Mouse (Mus musculus): ENCODE data around the gene Aldoart2.
"Not testable (repeated sequence)": the region's sequence is repeated elsewhere in the genome, so short reads cannot be mapped to it uniquely, and the experiment has no call there.

Aldoart2 gene

DNA sequence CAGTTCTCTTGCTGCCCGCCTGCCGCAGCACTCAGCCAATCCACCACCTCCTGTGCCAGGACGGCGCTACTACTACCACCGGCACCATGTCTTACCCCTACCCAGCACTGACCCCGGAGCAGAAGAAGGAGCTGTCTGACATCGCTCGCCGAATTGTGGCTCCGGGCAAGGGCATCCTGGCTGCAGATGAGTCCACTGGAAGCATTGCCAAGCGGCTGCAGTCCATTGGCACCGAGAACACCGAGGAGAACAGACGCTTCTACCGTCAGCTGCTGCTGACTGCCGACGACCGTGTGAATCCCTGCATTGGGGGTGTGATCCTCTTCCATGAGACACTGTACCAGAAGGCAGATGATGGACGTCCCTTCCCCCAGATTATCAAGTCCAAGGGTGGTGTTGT is at the start of gene Aldoart2:
TSS of gene Aldoart2 (plus strand) at position 34 of the 400 bp plus-strand sequence.
- no peak for DNase-seq (ENCODE audit: extremely low spot score)

DNA sequence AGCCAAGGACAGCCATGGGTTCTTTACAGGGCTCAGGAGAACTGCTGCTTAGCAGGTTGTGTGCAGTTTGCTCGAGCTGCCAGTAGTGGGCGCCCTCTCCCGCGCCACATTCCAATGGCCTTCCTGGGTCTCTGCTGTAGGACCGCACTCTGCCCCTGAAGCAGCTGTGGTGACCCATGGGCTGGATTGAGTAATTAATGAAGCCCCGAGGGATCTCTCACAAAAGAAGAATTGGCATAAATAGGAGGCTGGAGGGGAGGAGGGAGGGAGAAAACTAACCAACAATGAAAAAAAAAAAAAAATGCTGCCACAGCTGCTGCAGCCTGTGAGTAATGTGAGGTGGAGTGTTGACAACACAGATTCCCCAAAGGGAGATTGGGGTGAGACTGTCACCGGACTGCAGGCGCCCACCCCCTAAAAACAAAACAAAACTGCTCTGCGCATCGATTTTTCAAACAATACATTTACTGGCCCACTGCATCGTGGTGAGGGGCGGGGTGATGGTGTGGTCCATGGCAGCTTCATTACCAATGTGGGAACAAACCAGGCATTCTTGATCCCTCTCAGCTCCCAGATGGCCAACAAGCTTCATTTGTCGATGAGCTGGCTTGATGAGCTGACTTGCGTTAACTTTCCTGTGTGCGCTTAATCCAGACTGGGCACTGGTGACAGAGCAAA is 46.8 kb upstream of the Aldoart2 start:
- peak; percentile 57 for DNase-seq (ENCODE audit: extremely low spot score)

DNA sequence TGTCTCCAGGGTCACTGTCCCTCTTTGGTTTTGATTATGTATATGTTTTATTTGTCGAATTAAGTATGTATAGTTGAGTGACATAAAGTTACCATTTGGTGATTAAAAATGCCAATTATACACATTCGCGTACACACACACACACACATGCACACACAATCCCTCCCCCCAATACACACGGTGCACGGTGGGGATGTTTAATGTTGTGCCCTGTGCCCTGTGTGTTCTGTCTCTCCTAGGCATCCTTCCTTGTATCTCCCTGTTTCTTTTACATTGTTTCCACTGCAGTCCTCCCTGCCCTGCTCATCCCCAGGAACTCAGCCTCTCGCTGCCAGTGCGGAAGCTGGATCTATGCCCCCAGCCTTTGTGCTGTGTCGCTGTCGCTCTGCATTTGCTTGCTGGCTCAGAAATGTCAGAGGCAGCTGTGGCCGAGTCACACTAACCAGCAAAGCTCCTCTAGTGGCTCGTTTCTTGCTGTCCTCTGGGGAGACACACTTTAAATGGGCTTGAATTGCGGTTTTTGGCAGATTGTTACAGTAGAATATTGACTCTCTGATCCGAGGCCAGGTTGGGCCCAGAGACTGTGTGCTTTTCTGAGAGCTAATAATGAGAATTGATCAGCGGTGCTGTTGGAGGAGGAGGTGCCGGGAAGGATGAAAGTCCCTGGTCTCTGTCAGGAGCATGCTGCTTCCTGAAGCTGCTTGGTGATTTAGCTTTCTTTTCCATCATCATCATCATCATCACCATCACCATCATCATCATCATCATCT is 37.9 kb upstream of the Aldoart2 start:
- DNase-seq (ENCODE audit: extremely low spot score): no peak

DNA sequence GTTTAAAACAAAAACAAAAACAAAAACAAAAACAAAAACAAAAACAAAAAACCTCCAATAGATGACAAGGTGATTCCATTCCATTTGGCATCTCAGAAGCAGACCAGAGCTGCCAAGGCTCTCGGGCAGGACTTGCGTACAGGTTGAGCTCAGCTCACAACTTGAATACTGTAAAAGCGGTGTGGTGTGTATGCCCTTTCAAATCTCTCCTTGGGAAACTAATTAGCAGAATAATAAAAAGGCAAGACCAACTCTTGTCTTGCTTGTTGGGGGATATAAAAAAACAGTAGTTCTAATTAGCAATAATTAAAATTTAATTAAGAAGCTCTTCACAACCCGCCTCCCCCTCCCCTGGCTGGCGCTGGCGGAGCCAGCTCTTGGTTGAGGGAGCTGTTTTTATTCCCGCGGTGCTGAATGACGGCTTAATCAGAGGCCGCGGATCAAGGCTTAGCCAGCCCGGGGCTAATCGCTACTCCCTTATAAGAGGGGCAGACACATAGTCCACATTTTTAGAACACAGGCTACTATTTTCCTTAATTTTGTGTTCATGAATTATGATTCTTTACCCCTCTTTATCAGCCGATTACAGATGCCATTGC is 28.4 kb upstream of the Aldoart2 start:
- DNase-seq (ENCODE audit: extremely low spot score): peak; percentile 53

DNA sequence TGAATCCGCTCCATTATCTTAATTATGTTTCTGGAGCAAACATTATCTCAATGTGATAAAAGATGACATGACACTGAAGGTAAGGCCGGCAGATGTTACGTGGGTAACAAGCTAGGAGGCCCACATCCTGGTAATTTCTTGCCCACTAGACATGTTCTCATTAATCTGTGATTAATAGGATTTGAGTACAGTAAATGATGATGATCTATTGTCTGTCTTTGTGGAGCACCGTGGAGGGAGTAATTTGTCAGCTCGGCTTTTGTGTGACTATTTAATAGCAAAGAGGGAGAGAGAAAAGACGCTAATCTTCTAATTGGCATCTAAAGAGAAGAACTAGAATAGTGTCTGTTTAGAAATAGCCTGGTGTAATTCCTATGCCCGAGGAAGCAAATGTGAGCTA is 27.3 kb upstream of the Aldoart2 start:
- no peak for DNase-seq (ENCODE audit: extremely low spot score)

DNA sequence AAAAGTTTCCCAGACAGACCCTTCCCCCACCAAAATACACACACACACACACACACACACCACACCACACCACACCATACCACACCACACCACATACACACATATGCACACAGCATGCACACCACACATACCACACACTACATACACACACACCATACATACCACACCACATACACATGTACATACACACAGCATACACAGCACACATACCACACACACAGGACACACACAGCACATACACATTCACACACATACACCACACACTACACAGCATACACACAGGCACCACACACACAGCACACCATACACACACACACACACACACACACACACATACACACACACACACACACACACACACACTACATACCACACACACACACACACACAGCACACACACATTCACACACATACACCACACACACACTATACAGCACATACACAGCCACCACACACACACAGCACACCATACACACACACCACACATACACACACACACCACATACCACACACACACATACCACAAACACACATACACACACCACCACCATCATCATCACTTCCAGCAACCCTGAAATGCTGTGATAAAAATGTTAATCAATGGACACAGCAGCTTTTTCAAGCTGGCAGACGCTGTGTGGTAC is 26.6 kb upstream of the Aldoart2 start:
- no peak for DNase-seq (ENCODE audit: extremely low spot score)

DNA sequence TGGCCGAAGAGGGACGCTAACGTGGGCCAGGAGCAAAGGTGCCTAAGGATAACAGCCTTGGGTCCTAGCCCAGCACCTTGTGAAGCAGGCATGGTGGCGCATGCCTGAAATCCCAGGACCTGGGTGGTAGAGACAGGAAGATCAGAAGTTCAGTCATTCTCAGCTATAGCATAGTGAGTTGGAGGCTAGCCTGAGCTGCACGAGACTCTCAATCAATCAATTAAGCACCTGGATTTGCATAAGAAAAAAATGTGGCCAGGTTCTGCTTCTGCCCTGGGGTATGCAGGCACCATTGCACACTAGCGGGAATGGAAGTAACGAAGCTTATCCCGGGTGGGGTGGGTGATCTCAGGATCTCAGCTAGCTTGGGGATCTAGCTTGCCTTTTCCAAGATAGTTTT is 25.9 kb upstream of the Aldoart2 start:
- no peak for DNase-seq (ENCODE audit: extremely low spot score)

DNA sequence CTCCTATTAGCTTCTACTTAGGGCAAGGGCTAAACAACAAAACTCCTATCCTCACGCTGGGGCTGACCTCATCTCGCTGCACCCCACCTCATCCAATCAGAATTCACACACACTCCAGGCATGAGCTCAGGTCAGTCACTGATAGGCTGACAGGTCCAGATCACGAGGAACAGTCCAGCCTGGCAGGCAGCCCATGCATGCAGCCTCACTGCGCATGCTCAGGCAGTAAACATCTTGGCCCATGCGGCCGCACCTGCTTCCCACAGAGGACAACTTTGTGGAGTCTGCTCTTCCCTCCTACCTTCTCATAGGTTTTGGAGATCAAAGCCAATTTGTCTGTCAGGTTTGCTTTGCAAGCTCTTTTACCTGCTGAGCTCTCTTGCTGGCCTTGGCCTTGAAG is 10.1 kb upstream of the Aldoart2 start:
- DNase-seq (ENCODE audit: extremely low spot score): not testable (repeated sequence)

DNA sequence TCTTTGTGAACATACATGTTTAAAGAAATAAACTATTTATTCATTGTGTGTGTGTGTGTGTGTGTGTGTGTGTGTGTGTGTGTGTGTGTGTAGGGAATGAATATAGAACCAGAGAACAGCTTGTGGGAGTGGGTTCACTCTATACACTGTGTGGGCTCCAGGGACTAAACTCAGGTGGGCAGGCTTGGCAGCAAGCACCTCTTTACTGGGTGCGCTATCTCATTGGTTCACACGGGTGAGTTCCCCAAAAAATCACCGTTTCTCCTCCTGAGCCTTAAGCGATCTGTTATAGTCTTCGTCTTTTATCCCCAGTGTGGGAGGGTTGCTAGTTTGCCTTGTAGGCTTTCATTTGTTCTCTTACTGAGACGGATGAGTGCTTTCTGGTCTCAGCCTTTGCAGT is 7.2 kb upstream of the Aldoart2 start:
- DNase-seq (ENCODE audit: extremely low spot score): no peak

DNA sequence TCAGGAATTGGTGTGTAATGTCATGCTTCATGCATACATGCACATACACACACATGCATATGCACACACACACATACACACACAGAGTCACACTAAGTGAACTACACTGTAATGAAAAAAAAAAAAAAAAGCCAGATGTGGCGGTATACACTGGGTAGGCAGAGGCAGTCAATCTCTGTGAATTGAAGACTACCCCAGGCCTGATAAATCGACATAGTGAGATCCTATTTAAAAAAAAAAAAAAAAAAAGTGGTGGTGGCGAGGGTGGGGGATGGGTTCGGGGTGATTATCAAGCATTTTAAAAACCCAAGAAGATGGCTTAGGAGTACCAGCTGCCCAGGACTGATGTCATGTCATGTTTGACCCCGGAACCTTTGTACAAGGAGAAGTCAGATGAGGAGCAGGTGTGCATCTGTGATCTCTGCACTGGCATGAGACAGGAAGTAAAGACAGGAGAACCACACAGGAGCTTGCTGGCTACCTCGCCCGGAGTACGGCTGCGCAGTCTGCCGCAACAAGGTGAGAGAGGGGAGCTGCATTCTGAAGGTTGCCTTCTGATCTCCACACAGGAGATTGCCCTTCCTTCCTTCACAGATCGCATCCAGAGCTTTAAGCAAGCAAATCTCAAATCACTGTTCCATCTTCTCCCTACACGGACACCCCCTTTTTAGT is 5.7 kb upstream of the Aldoart2 start:
- DNase-seq (ENCODE audit: extremely low spot score): no peak

DNA sequence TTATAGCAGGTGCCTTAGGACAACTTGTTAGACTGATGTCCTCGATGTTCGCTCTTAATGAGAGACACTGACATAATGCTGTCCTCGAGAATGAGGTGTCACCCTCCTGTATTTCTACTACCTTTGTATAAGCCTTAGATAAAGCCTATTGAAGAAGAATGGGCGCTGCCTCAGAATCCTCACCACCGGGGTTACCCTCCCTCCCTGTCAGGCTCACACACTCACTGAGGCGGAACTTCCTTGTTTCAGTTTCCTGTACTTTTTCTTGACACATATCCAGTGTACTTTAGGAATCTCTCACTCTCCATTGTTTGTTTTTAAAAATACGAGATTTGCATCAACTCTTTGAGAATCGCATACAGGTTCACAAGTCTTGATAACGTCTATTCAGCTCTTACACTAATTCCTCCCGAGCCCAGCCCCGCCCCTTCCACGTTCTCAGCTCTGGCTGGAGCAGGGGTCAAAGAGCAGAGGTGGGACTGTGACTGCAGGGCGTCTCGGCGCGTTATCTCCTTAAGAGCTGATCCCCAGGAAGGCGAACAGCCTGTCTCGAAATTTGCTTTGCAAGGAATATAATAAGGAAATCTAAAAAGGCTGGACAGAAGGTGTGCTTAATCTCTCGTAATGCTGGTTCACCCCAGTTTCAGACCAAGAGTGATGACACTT is 4.9 kb upstream of the Aldoart2 start:
- peak; percentile 50 for DNase-seq (ENCODE audit: extremely low spot score)

DNA sequence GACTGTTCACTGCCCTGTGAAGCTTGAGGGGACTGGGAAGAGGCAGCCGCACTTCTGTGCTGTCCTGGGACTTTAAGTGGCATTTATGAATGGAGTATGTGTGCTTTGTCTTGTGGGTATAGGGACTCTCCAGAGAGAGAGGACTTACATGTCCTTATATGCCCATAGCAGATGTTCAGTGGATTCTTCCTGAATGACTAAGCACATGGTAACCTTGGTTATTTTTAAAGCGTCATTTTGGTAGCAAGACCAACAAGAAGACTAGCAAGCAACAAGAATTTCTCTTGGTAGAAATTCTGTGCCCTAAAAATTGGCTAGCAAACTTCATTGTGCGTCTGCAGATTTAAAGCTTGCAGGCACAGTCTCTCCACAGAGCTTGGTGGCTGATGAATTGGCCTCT is 1.3 kb upstream of the Aldoart2 start:
- no peak for DNase-seq (ENCODE audit: extremely low spot score)

DNA sequence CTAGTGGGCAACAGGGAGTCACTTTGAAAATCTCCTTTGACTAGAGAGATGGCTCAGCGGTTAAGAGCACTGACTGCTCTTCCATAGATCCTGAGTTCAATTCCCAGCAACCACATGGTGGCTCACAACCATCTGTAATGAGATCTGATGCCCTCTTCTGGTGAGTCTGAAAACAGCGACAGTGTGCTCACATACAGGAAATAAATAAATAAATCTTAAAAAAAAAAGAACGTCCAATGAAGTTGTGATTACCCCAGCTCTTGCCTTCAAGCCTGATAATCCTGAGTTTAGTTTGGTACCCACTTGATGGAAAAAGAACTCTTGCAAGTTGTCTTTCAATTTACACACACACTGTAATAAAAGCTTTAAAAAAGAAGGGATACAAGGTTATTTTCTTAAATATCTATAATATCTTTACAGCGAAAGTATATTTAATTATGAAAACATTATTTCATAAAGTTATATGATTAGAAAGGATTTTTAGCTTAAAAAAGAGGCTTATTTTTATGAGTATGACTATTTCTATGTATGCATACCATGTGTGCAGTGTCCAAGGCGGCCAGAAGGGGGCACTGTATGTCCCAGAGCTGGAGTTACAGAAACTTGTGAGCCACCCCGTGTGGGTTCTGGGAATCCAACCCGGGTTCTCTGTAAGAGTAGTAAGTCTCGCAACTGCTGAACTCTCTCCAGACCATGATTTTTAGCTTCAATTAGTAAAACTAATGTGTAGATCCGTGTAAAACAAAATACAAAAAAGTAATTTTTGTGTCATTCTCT is 664 bp upstream of the Aldoart2 start:
- no peak for DNase-seq (ENCODE audit: extremely low spot score)

DNA sequence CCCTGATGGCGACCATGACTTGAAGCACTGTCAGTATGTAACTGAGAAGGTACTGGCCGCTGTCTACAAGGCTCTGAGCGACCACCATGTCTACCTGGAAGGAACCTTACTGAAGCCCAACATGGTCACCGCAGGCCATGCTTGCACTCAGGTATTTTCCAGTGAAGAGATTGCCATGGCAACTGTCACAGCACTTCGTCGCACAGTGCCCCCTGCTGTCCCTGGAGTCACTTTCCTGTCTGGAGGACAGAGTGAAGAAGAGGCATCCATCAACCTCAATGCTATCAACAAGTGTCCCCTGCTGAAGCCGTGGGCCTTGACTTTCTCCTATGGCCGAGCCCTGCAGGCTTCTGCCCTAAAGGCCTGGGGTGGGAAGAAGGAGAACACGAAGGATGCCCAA is 828 bp downstream of the Aldoart2 start:
- DNase-seq (ENCODE audit: extremely low spot score): no peak

DNA sequence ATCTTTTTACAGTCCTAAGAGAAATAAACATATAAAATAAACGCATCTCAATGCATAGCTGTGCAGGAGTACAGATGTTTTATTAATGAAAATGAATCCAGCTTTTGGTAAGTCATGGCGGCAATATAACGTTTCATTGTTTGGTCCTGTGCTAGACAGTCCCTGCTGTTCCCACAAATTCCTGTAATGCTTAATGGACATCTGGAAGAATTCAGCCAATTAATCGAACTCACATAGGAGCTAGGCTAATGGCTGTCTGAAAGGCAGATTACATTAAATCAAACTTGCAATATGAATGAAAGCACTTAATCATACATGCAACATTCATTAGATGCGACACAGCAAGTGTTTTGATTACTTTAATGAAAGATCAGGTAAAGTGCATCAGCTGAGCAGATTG is 1.8 kb downstream of the Aldoart2 start:
- DNase-seq (ENCODE audit: extremely low spot score): no peak

DNA sequence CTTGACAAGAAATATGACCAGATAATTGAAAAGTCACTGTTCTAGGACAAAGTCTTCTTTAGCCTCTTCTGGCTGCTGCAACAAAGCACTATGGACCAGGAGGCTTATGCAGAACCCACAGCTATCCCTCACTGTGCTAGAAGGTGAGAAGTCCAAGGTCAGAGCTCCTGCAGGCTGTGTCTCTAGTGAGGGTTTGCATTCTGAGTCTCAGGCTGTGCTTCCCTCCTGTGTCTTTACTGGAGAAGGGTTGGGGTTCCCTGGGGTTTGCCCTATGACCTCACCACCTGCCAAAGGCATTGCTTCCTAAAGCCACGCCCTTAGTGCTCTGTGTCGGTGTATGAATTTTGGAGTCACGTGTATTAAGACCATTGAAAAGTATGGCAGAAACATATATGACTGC is 3.4 kb downstream of the Aldoart2 start:
- DNase-seq (ENCODE audit: extremely low spot score): no peak

DNA sequence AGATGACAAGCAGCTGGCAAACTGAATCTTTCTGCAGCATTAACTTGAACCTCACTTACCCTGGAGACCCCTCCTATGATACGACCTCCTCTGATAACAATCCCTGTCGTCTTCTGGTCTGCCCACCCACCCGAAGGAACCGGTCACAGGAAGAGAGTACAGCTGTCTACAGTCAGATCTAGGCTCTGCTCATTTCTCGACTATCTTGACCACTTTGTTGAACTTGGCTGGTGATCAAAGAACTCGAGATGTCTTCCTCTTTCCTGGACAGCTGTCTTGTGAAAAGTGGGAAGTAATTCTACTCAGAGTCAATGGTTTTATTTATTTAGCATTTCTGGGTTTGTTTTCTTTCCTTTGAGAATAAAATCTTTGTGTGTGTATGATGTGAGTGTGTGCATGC is 4.6 kb downstream of the Aldoart2 start:
- no peak for DNase-seq (ENCODE audit: extremely low spot score)

DNA sequence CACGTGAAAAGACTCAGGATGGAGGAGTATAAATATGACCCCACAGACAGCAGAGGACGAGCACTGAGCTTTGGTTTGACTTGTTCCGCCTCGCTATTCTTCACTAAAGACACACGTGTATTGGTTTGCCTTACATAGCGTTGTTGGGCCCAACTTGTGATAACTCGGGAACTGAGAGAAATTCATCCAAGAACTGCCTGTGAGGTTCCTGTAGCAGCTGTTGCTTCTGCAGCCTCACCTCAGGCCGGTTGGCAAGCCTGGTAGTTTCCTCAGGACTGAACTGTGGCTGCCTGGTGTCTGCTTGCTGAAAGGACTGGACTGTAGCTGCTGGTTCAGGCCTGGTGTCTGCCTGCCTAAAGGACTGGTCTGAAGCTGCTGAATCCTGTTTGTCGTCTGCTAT is 5.6 kb downstream of the Aldoart2 start:
- DNase-seq (ENCODE audit: extremely low spot score): no peak

DNA sequence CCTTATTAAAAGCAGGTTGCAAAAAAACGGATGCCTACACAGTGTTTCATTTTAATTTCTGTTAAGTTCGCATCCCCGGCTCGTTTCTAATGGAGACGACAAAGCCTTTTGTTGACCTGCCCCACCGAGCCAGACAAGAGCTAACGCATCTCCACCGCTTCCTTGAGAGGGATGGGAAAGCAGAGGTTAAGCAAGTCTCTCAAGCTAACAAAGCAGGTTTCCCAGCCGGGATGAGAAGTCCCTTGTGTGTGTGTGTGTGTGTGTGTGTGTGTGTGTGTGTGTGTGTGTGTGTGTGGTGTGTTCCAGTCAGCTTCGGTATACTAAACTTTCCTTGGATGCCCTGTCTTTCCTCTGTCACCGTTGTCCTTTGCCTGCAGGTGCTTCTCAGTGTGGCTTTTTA is 6.1 kb downstream of the Aldoart2 start:
- DNase-seq (ENCODE audit: extremely low spot score): no peak

DNA sequence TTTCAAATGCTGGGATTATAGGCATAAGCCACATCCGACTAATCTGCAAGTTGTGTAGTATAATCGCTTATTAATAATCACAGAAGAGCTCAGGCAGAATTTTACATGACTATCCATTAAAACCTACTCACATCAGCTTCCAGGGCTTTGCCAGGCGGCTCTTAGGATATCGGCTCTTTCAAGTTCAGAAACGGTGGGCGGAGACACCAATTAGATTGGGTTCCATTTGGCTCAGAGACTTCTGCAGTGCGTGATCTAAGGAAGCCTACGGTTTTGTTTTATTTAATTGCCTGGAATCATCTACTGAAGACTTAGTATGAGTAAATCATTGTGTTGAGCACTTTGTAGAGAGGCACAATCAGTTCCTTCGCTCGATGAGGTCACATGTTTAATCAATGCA is 6.6 kb downstream of the Aldoart2 start:
- DNase-seq (ENCODE audit: extremely low spot score): no peak

DNA sequence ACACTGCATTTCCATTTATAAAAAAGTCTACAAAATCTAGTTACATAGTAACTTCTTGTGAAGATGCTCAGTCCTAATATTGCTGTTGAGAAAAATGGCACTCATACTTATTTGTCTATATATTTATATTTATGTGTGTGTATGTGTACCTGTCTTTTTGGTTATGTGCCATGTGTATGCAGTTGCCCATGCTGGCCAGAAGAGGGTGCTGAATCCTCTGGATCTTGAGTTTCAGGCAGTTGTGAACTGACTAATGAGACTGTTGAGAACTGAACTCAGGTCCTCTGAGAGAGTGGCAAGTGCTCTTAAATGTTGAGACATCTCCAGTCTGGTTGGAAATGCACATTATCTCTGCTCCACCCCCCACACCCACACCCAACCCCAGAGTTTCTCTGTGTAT is 8.1 kb downstream of the Aldoart2 start:
- DNase-seq (ENCODE audit: extremely low spot score): no peak
